Mouse (Mus musculus) small intestine, adult 2 months (tissue): ENCODE measurements around the gene Zdhhc25.

Source experiments
- CTCF ChIP-seq: fragments of 200-500 bp; IDR thresholded peaks from 2 replicates; pipeline ENCODE4 v1.5.1; 2012; ENCODE audit warnings: low read depth, mild to moderate bottlenecking, control low read depth, inconsistent platforms, low read length, moderate library complexity, mixed read lengths; ENCODE audit not compliant: insufficient replicate concordance, insufficient read length; ENCODE audit errors: extremely low read depth
- POLR2A ChIP-seq: fragments of 200-500 bp; IDR thresholded peaks from 2 replicates; pipeline ENCODE4 v1.6.1; 2012; ENCODE audit warnings: low read depth, mild to moderate bottlenecking, control low read depth, inconsistent platforms, low read length, moderate library complexity

DNA sequence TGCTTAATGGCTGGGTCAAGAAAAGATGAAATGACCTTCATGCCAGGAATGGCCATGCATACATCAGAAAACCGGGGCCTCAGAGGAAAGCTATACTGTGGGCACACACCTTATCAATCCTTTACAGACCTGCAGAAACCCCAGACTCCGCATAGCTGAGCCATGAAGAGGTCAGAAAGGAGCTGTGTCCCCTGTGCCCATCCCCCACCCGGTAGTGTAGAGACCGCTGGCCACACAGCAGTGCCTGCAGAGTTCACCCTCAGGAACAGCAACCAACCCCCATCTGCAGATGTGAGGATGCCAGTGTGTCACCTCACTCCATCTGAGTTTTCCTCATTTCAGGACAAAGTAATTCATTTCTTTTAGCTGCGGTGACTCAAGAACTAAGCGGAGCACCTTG, 39.5 kb upstream of the Zdhhc25 start:
- no peak for TF ChIP-seq CTCF
- TF ChIP-seq POLR2A = no peak
